Mouse (Mus musculus) left cerebral cortex, postnatal 14 days (tissue): ENCODE data around the gene Gm4907. TPM values are rescaled to one million over a fixed set of nuclear protein-coding genes. Genes with fewer than 3 reads are reported as not detected.
"Not testable (repeated sequence)": the region's sequence is repeated elsewhere in the genome, so short reads cannot be mapped to it uniquely, and the experiment has no call there.

Experiments
- DNase-seq, 2 experiments: peaks; one replicate each; pipeline ENCODE4 v3.0.0; 2021 to 2022; ENCODE audit warnings: low spot score in 2 of 2, mixed read lengths in 1 of 2
- intact Hi-C: fragments of 180-260 bp; cut with DNase I; formaldehyde crosslinking; loops from one replicate; pipeline ENCODE4 v1.15.1; 2025
- long read RNA-seq, 2 experiments: library from polyadenylated mRNA; stranded (forward); transcript quantifications; one replicate each; pipeline ENCODE4 v2.0.0; 2021
- total RNA-seq, 2 experiments: library from RNA; stranded (reverse); gene quantifications; 2 replicates each; pipeline ENCODE4 v1.2.3; 2021

Gm4907 gene
- total RNA-seq = not detected
- long read RNA-seq, experiment 1 = 0 reads
- long read RNA-seq, experiment 2 = 0 reads

DNA sequence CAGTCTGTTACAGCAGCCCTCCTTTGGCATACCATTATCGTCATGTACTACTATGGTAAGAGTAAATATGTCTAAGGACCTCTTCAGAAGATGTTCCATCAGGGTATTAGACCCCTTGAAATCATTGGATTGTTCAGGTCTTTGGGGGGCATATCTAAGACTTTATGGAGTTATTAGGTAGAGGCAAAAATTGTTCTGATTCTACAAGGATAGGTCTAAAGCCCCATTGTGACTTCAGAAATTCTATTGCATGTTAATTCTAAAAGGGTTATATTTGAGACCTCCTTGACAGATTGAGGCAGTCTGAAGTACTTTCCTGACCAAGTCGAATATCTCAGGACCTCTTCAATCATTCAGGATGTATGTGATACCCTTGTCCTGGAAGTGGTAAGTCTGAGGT lies at the start of gene Gm4907:
Gene Gm4907, plus strand, starts transcription at position 301 of the 400 bp plus-strand sequence.
- DNase-seq, intact Hi-C loops: not testable (repeated sequence)

GRCm38 (mm10) chrX:23833784-23834183 lies 48.6 kb upstream of the Gm4907 start:
- intact Hi-C loops, DNase-seq: not testable (repeated sequence)

GRCm38 (mm10) chrX:23840921-23841320 lies 41.4 kb upstream of the Gm4907 start:
- DNase-seq = no peak
- intact Hi-C loops = no loop called here

GRCm38 (mm10) chrX:23954161-23954560 lies 71.8 kb downstream of the Gm4907 start:
- intact Hi-C loops = no loop called here
- no peak for DNase-seq

Other genes starting within 250 kb of the Gm4907 start
- gene Wdr44, start 189.5 kb upstream of the Gm4907 start, total RNA-seq = 10 to 100 TPM; 20.4 to 21.5 TPM
- gene Gm4985, start 76.4 kb downstream of the Gm4907 start, total RNA-seq = not detected